Mouse (Mus musculus) left cerebral cortex, adult 18-20 months (tissue): ENCODE data around the gene Smco4. TPM values are rescaled to one million over a fixed set of nuclear protein-coding genes. Genes with fewer than 3 reads are reported as not detected.
"Not testable (repeated sequence)": the region's sequence is repeated elsewhere in the genome, so short reads cannot be mapped to it uniquely, and the experiment has no call there.

Experiments
- DNase-seq, 2 experiments: peaks; one replicate each; pipeline ENCODE4 v3.0.0; 2021 to 2022; ENCODE audit warnings: low spot score in 2 of 2, mixed read lengths in 1 of 2
- long read RNA-seq, 2 experiments: library from polyadenylated mRNA; stranded (forward); transcript quantifications; one replicate each; pipeline ENCODE4 v2.0.0; 2021
- total RNA-seq, 2 experiments: library from RNA; stranded (reverse); gene quantifications; 2 replicates each; pipeline ENCODE4 v1.2.3; 2021

Gene Smco4
- 1 to 10 TPM; 3.4 to 3.7 TPM for total RNA-seq
- long read RNA-seq, experiment 1, result 0 reads
- long read RNA-seq, experiment 2, result 0 reads

DNA sequence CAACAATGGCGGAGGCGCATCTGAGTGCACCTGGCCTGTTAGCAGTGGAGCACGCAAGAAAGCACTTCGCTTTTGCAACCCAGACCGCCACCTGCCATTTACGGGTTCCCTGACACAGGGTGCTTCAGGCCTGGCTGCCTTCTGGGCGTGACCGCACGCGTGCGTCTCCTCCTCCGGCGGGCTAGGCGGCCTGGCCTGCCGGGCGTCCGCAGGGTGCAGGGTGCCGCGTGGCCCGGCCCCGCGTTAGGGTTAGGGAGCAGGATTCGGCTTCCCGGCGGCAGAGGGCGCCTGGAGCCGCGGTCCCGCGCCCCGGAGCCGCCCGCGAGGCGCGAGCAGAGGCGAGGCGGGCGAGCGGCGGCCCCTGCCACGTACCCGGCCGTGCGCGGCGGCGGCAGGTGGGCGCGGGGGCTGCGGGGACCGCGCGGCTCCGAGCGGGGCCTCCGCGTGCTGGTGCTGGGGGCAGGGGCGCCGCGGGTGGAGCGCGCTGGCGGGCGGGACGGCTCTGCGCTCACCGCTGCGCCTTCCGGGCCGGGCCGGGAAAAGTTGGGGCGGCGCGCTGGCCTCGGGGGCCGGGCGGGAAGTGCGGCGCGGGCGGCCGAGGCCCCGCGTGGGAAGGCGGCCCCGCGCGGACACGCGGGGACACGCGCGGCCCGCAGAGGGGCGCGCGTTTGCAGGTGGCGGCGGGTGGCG is at the start of gene Smco4:
Gene Smco4, plus strand, starts transcription at position 198 of the 690 bp plus-strand sequence.
- DNase-seq, result peak; percentile 49 to 55

DNA sequence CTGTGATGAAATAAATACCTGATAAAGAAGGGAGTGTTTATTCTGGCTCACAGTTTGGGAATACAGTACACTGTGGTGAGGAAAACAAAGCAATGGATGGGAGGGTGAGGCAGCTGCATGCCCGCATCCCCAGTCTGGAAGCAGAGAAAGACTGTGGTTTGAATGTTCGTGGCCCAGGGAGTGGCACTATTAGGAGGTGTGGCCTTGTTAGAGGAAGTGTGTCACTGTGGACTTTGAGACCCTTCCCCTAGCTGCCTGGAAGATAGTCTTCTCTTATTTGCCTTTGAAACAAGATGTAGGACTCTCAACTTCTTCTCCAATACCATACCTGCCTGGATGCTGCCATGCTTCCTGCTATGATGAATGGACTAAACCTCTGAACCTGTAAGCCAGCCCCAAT is 45.8 kb upstream of the Smco4 start:
- DNase-seq, result no peak

DNA sequence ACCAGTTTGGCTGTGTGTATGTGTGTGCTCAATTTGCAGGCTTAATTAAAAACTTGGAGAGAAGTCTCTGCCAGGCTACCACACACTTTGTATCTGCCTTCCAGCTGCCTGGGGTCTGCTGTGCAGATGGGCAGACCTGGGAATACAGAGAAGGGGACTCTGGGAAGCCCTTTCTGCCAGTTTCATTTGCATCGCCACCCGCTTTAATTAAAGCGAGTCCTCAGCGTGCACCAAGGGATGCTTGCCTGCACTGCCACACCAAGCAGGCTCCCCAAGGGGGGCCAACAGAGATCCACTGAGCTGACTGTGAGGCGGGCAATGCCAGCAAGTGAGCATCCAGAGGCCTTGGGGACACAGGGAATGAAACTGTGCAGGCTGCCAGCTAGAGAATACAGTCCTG is 42.3 kb upstream of the Smco4 start:
- DNase-seq, result no peak

DNA sequence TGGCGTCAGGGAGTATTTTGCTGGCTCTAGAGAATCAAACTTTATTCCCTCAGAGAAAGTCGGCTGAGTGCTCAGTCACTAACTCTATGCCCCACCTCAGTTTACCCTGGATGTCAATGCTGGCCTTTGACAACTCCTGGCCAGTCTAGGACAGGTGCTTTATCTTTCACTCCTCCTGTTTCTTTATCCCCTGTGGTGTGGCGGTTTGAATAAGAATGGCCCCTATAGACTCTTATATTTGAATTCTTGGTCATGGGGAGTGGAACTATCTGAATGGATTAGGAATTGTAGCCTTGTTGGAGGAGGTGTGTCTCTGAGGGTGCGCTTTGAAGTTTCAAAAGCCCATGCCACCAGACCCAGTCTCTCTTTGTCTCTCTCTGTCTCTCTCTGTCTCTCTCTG is 21.0 kb upstream of the Smco4 start:
- DNase-seq, result no peak

DNA sequence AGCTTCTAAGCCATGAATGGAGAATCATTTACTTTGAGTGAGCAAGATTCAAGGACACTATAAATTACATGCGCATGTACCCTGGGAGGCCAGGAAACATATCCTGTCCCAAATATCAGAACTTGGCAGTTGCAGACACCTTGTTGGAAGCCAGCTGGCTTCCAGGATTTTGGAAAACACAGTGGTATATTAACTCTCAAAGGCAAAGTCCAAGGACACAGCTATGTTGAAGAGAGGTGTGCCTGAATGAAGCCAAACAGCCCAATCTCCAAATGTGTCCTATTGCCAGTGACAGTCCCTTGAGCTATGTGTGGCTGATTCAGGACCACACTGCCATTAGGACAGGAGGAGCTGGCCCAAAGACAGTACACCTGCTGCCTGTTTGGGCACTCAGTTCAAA is 20.0 kb upstream of the Smco4 start:
- DNase-seq, result no peak

DNA sequence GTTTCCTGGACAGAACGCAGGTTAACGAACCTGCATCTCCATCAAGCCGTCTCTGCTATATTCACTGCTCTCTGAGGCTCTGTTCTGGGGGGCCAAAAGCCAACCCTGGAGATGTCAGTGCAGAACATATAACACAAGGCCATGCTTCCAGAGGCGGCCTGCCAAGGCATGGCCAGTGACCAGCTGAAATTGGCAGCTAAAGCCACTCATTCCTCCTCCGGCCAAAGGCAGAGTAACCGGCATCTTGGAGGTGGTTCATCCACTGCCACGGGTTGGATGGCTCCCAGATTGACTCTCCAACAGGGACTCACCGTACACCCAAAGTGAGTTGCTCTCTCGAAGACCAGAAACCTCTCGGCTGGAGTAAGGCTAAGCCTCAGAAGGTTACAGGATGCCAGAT is 15.7 kb upstream of the Smco4 start:
- no peak for DNase-seq

DNA sequence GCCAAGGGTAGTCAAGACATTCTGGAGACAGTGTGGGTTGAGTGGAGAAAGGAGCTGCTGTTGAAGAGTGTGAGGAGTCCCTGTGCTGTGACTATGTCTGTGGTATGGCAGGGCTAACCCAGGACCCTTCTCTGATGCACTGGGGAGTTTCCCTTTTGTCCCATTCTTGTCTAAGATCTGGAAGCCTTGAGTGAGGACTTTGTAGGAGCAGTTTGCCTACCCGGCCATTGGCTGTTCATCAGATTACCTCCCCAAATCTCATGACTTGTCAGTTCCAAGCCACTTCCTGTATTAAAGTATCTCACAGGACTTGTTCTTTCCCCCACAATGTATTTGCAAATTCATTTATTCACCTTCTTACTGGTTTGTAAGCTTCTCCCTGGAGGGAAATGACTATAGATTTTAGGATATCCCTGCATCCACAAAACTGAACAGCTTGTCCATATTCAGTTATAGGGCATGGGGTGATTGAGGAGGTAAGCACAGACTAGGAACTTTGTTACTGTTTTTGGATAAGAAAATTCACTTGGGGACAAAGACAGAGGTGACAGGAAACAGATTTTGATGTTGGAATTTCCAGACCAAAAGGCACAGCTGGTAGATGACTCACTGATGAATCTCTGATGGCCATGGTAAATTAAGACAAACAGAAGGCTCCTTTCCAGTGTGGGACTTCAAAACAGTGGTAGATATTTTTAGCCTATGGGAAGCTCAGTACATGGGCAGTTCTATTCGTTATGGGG is 5.4 kb upstream of the Smco4 start:
- DNase-seq, result no peak

DNA sequence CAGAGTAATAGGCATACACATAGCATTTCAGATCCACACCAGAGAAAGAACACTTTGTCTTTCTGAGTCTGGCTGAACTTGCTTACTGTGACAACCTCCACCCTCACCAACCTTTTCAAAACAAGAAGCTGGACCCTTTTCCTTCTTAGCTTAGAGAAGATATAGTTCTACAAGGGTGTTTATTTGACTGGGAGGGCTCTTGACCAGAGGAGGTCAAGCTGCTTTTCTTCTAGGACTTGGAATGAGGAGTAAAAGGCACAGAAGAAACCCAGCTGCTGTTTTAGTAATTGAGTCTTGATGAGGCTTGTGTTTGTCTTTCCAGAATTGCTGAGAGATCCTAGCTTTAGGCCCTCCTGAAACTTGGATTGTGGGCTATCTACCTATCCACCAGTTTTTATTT is 3.9 kb upstream of the Smco4 start:
- no peak for DNase-seq

DNA sequence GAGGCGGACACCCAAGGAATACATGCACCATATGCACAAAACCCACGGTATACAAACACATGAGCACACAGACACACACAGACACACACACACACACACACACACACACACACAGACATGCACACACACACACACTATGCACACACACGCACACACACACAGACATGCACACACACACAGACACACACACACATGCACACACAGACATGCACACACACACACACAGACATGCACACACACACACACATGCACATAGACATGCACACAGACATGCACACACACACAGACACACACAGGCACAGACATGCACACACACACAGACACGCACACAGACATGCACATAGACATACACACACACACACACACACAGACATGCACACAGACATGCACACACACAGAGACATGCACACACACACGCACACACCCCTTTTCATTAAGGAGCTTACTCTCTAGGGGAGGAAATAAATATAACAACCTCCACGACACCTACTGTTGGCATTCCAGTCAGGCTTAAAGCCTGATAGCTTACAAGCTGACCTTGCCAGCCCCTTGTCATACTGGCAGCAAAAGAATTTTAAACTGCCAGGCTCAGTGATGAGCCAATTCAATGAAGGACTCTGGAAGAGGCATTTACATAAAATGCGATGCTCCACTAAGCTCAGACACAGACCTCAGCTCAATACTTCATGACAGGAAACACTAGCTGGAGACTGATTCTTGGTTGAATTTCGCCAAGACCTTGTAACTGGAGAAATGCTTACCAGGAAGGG is 2.7 kb upstream of the Smco4 start:
- no peak for DNase-seq

DNA sequence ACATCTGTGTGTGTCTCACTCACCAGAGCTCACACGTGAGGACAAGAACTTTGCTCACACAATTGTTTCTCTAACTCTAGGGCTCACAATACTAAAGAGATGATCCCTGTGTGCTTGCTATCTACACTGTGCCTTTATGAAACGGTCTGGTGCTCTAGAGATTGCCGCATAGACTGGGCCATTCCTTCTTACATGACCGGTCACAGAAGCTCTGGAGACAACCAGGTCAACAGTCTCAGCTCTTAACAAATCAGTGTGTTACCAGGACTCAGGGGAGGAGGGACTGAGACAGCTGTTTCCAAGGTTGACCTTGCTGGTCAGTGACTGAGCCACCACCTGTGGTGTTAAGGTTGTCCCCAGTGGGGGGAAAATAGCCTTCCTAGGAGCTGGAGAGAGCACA is 1.5 kb upstream of the Smco4 start:
- no peak for DNase-seq

DNA sequence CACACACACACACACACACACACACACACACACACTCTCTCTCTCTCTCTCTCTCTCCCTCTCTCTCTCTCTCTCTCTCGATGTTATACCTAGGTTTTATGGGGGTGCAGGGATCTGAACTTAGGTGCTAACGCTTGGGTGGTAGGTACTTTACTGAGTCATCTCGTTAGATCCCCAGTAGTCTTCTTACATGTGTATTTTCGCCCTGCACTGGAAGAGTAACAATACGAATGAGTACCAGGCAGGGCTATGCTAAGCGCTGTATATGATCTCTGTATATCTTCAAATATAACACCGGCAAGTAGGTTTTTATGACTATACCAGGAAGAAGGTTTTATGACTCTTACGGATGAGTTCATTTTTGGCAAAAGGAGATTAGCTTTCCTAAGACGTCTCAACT is 831 bp upstream of the Smco4 start:
- DNase-seq, result no peak

DNA sequence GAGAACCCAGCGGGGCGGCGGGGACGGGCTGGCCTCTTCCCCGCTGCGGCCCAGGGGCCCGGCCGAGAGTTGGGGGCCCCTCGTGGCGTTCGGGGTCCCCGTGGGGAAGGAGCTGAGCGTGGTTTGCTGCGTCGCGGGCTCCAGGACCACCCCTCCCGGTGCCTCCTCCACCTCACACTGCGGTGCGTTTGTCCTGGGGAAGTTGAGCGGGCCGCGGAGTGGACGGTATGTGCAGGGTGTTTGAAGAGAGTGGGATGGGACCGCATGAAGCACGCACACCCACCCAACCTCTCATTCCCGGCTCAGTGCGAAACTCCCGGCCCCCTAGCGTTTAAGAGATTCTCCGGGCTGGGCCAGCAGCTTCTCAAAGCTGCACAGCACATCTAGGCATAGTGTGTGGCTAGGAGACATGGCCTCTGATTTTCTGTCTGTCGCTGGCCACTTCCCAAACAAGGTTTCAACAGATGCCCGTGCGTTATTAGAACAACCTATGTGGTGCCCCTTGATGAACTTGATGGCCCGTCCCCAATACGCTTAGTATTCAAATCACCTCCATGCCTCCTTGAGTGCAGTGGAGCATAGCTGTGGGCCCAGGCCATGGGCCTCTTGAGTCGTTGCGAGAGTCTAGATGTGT is 810 bp downstream of the Smco4 start:
- DNase-seq, result peak; percentile 46 to 51

DNA sequence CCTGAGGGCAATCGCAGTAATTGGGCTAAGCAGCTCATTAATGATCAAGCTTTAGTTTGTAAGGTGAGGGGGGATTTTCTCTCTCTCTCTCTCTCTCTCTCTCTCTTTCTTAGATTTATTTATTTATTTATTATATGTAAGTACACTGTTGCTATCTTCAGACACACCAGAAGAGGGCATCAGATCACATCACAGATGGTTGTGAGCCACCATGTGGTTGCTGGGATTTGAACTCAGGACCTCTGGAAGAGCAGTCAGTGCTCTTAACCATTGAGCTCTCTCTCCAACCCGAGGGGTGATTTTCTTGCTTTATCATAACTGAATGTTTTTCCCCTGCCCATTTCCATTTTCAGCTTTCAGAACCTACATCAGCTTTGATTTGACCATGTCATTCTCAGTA is 2.0 kb downstream of the Smco4 start:
- DNase-seq, result not testable (repeated sequence)

DNA sequence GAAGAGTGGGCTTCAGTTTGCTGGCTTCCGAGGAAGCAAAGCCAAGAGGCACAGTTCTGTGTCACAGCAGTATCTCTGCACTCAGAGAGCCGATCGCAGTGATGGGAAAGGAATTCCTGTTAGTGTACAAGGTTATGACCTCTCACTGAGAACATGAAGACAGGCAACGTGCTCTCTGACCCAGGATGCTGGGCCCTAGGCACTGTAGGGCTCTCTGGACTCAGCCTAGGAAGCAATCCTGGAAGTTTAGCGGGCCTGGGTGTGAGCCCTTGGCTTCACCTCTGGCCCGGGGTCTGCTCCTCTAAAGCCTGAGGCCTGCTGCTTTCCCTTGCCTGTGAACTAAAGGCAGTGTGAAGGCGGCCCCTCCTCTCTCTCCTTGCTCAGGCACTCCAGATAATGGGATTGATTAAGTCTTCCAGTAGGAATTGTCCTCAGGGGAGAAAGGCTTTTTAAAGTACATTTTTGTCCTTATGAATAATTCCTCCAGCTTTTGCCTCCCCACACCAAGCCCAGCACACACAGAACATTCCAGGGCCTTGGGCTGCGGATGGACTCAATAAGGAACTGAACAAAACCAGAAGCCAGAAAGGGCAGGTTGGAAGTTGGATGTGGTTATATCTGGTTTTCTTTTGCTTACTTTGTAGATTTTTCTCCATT is 2.8 kb downstream of the Smco4 start:
- no peak for DNase-seq

DNA sequence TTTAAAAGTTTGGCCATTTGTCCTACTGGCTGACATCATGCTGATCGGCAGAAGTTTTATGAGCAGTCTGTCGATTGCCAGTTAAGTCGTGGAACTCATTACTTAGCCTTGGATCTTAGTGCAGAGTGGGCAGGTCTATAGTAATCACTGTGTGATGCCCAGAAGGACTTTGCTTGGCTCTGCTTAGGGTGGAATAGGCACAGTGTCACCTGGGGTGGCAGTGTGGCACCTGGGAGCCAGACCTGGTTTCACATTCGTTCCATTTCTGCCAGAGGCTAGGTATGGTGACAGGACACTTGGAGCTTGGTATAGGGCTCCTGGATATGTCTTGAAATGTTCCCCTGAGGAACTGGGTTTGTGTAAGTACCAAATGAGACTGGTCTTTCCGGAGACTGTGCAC is 6.8 kb downstream of the Smco4 start:
- no peak for DNase-seq

DNA sequence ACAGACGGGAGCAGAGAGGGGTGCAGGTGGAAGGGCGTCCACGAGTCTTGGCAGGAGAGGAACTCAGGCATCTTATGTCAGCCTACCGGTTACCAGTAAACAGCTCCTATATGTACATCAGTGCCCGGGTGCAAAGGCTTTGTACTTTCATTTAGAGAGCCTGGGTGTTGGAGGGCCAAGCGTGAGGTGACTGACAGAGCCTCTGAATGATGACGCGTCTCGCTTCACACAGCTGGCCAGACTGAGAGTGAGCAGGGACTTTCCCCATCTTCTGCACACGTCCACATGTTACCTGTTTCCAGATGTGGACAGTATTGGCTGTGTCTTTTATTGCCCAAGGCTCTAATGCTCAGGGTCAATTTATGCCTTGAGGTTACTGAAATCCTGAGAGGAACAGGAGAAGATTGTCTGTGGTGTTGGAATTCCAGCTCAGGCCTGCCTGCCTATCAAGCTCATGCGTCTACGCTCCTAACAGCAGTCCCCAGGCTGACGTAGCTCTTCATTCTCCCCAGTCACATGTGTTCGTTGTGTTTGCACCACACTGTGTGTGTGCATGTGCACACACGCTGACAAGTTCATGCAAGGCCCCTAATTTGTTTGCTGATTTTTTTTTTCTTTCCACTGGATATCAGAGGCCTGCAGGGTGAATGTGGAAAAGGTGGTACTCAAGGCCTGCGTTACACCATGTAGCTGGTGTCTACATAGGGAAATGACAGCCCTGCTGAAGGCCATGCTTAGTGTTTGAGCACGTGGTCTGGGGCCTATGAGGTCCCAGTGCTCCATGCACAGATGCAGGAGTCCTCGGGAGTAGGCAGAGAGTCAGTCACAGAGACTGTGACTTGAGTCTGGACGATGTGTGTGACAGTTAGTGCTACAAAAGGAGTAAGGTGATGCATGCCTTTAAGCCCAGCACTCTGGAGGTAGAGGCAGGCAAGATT is 8.4 kb downstream of the Smco4 start:
- DNase-seq, result no peak

DNA sequence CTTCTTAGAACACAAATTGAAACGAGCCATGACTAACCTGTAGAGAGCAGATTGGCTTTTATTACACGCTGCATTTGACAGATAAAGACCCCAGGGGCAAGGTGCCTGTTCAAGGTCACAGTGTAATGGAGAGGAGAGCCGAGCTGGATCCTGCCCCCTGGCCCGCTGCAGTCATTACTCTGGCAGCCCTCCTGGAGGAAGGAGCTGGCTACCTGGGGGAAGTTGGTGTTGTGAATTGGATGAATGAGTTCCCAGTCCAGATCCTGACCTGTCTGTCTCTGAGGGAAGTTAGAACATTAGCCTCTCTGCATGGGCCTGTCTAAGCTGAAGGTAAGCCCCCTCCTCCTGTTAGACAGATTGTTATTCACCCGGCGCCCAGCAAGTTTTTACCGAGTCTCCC is 9.2 kb downstream of the Smco4 start:
- DNase-seq, result no peak

DNA sequence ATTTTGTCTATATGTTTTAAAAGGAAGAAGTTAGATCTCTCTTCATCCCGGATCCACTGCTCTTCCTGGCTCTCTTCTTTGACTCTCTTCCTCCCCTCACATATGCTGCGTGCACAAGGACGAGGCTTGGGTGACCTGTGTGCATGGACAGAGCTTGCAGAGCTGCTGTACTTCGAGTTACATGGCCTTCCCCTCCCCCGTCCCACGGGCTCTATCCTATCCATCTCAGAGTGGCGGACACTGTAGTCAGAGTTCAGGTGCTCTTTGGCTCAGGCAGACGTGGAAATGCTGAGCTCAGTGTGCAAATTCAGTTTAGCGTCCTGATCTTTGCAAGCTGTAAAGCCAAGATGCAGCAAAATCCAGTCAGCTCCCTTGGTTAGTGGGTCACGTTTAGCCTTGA is 10.1 kb downstream of the Smco4 start:
- no peak for DNase-seq

DNA sequence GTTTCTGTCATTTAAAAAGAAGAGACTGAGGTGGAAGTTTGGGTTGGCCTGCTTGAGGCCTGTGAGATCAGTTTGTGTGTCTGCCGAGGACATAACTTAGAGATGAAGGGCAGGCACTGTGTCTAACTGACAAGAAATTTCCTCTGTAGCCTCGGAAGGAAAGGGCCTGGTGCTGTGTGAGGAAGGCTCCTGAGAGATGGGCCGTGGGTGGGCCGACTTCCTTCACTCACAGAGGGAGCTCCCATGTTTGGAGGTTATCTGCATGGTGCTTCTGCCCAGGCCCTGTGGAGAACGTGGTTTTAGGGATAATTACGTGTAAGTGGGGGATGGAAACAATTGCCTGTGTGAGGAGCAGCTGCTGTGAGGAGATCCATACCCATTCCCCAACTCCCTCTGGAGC is 10.6 kb downstream of the Smco4 start:
- DNase-seq, result no peak

DNA sequence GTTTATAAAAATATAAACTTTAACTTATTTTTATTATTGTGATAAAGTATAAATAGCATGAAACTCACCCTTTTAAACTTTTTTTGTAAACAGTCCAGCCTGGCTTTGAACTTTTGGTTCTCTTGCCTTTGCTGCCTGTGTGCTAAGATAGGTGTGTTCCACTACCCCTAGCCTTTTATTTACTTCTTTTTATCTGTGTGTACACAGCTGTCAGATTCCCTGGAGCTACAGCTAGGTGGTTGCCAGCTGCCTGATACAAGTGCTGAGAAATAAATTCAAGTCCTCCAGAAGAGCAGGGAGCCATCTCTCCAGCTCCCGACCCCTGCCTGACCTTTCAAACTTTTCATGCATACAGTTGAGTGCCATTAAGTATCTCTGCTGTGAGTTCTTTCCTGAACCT is 12.1 kb downstream of the Smco4 start:
- no peak for DNase-seq
